Mouse (Mus musculus) lung, postnatal 25 days (tissue): ENCODE data around the gene Fcer1a.
"Not testable (repeated sequence)": the region's sequence is repeated elsewhere in the genome, so short reads cannot be mapped to it uniquely, and the experiment has no call there.

Experiments
- DNase-seq: peaks from one replicate; pipeline ENCODE4 v3.0.0; 2022; ENCODE audit warnings: low spot score

Gene Fcer1a

GRCm38 (mm10) chr1:173227081-173227480, at the start of gene Fcer1a:
Gene Fcer1a (minus strand): TSS chr1:173227214.
- no peak for DNase-seq

GRCm38 (mm10) chr1:173265701-173266100, 38.7 kb upstream of the Fcer1a start, which contains the start of gene Olfr418:
Gene Olfr418 (plus strand): TSS chr1:173266001.
- DNase-seq: no peak

DNA sequence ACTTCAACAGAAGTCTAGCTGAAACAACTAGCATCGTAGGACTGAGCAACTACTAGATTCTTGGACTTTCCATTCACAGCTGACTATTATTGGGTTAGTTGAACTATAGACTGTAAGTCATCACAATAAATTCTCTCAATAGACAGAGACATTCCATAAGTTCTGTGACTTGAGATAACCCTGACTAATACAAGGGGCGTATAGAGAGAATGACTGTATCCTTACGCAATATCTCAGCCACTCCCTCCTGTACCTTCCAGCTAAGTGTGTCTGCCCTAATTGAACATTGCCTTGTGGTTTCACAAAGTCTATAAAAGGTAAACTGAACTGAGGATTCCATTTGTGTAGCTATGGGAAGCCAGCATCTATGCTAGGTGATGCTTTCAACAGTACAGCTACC, 22.9 kb upstream of the Fcer1a start:
- DNase-seq: no peak

DNA sequence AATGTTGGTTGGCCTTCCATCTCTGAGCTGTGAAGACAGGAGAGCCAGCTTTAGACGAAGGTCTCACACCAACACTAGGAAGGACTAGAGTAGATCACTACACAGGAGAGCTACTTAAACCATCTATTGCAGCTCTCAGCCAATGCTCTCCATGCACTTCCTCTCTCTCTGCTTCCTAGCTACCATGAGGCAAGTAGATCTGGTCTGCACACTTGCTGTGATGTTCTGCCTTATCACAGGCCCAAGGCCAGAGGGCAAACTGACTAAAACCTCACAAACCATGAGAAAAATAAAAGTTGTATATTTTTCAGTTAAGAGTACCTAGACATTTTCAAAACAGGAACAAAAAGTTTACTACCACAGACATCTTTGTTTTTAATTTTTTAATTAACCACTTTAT, 10.0 kb upstream of the Fcer1a start:
- not testable (repeated sequence) for DNase-seq

DNA sequence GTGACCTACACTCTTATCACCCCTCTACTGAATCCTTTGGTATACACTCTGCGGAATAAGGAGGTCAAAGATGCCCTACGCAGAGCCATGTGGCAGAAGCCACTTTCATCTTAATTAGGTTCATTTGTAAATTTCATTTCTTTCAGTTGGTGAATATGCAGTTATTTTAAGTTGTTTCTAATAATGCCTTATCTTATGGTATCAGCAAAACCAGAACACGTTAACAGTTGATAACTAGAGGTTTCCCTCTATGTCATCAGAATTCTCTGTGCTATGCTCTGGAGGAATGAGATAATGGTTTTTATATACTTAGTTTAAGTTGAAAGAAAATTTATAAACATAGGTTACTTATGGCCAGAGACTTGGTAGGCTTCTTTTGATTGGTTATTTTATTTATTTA, 10.5 kb downstream of the Fcer1a start:
- DNase-seq: no peak

- DNase-seq: no peak
These were observed 14.9 kb downstream of the Fcer1a start, which contains the start of gene Olfr1404 for GRCm38 (mm10) chr1:173212092-173212491. Gene Olfr1404 (plus strand): TSS chr1:173212392.

- no peak for DNase-seq
These were observed 29.5 kb downstream of the Fcer1a start, which contains the start of gene Olfr218 for GRCm38 (mm10) chr1:173197508-173197907. Gene Olfr218 (plus strand): TSS chr1:173197808.

- DNase-seq: no peak
These were observed 30.7 kb downstream of the Fcer1a start for GRCm38 (mm10) chr1:173196359-173196758.

DNA sequence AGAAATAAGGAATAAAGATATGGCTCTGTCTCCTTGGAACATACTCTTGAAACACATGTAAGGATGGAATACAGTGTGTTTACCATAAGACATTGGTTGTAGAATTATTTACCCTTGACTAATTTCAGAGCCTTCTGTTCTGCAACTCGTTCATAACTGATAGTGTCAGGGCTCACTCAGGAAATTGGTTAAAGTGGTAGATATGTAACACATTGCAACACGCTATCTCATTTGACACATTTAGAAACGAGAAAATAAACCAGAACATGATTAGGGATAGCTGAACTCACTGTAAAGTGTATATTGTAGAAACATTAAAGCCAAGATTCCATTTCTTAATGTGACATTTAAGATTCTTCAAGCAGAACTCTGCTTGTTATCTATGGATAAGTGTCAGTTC, 35.0 kb downstream of the Fcer1a start:
- no peak for DNase-seq

DNA sequence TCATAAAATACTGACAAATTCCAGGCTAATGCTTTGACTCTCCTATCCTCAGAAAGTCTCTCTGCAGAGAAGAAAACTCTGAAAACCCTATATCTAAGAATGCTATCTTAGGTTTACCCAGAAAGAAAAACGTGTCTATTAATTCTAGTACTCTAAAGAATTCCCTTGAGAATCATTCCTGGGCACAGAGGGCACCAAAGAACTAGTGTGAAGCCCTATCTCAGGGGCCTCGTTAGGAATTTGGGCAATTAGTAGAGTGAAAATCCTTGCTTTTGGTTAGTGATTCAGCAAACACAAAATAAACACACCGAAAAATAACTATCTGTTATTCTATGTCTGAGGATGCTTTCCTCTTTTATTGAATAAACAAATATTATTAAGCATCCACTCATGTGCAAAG, 36.5 kb downstream of the Fcer1a start, which contains the start of gene Olfr1406:
Gene Olfr1406 (minus strand): TSS at position 101 of the 400 bp plus-strand sequence.
- DNase-seq: no peak

DNA sequence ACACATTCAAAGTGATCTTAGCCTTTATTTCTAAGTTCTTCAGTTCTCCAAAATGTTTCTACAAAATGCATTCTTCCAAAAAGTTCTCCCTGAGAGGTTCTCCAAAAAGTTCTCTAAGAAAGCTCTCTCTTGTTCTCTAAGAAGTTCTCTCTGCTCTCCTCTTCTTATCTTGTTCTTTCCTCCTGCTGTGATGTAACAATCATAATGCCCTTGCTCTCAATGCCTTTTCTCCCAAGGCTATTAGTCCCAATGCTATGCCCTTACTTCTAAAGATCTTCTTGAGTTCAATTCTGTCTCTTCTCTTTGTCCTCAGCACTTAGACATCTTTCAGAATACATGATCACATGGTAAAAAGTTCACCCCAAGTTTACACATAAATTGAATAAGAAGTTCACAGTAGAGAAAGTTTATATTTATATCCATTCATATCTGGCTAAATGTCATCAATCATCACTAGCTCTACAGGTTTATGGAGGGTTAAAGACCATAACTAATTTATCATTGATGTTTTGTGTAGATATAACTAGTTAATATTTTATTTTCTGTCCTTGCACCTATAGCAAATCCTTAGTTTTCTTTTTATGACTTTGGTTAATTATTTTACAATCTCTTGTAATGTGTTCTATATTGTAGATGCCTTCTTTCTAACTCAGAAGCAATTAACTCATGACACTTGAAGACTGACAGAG, 52.7 kb downstream of the Fcer1a start:
- DNase-seq: no peak
